Mouse (Mus musculus) forebrain, embryonic 14.5 days (tissue): ENCODE data around the gene Gm16513. TPM values are rescaled to one million over a fixed set of nuclear protein-coding genes. Genes with fewer than 3 reads are reported as not detected.
"Not testable (repeated sequence)": the region's sequence is repeated elsewhere in the genome, so short reads cannot be mapped to it uniquely, and the experiment has no call there.

Experiments used
- ATAC-seq: fragments of 200-750 bp; cut with Nextera tagmentation; 2 replicates; pipeline ENCODE4 v1.8.0; 2017; ENCODE audit warnings: mild to moderate bottlenecking, moderate library complexity
- DNase-seq: peaks from one replicate; pipeline ENCODE4 v3.0.0-alpha.2; 2015; ENCODE audit warnings: low spot score
- H3K27ac ChIP-seq: fragments of 300-500 bp; sonication (generic); 2 replicates; pipeline ENCODE4 v1.5.1; 2014; ENCODE audit warnings: low read depth, mild to moderate bottlenecking, control low read depth, low read length, moderate library complexity
- H3K27me3 ChIP-seq: fragments of 300-500 bp; sonication (generic); replicated peaks from 2 replicates; pipeline ENCODE4 v1.6.1; 2014; ENCODE audit warnings: low read length, control low read depth, mixed read lengths; ENCODE audit not compliant: control insufficient read depth, insufficient read depth
- H3K36me3 ChIP-seq: fragments of 300-500 bp; sonication (generic); 2 replicates; pipeline ENCODE4 v1.6.1; 2014; ENCODE audit warnings: low read length, control low read depth; ENCODE audit not compliant: control insufficient read depth, insufficient read depth
- H3K4me1 ChIP-seq: fragments of 300-500 bp; sonication (generic); 2 replicates; pipeline ENCODE4 v1.6.1; 2014; ENCODE audit warnings: antibody characterized with exemption, low read length, control low read depth; ENCODE audit not compliant: control insufficient read depth, insufficient read depth
- H3K4me2 ChIP-seq: fragments of 300-500 bp; sonication (generic); 2 replicates; pipeline ENCODE4 v1.6.1; 2014; ENCODE audit warnings: mild to moderate bottlenecking, control low read depth, low read length
- H3K4me3 ChIP-seq: fragments of 300-500 bp; sonication (generic); 2 replicates; pipeline ENCODE4 v1.5.1; 2014; ENCODE audit warnings: low read depth, low read length, control low read depth
- H3K9ac ChIP-seq: fragments of 300-500 bp; sonication (generic); 2 replicates; pipeline ENCODE4 v1.6.1; 2014; ENCODE audit warnings: mild to moderate bottlenecking, low read length, control low read depth, moderate library complexity
- H3K9me3 ChIP-seq: fragments of 300-500 bp; sonication (generic); replicated peaks from 2 replicates; pipeline ENCODE4 v1.6.1; 2016; ENCODE audit warnings: low read length, control low read depth, mixed read lengths; ENCODE audit not compliant: control insufficient read depth
- WGBS: fragments of 180-500 bp; shearing (Covaris S2); extraction: QIAGEN DNeasy Blood & Tissue Kit; methylation state at CpG from one replicate; pipeline ENCODE4 v1.1.7; 2014; 5-methylcytosine and 5-hydroxymethylcytosine counted together
- polyA plus RNA-seq: library from polyadenylated mRNA; unstranded; fragments of >200 nt; fragmentation: Nextera tagmentation; extraction: Ambion mirVana; gene quantifications from 2 replicates; pipeline ENCODE4 v1.2.1, GENCODE M21; 2014

Gene Gm16513
- polyA plus RNA-seq = not detected in 2 replicates

GRCm38 (mm10) chr5:95182324-95182723 lies at the start of gene Gm16513:
Gene Gm16513, plus strand, starts transcription at chr5:95182624.
- not testable (repeated sequence) for H3K27ac ChIP-seq, H3K9me3 ChIP-seq, DNase-seq, H3K4me1 ChIP-seq, ATAC-seq, H3K9ac ChIP-seq, H3K27me3 ChIP-seq, H3K4me3 ChIP-seq, H3K4me2 ChIP-seq, H3K36me3 ChIP-seq
- no CpG with 5 or more reads among the region's 1 CpGs for WGBS

Other genes with a start within 250 kb of the Gm16513 start
- gene Gm6367, start 194.0 kb upstream of the Gm16513 start, polyA plus RNA-seq = not detected in 2 replicates
- gene Gm7942, start 75.7 kb upstream of the Gm16513 start, polyA plus RNA-seq = not detected in 2 replicates
- gene Gm10424, start 90.1 kb downstream of the Gm16513 start, polyA plus RNA-seq = not detected in 2 replicates
- gene Gm3259, start 123.3 kb downstream of the Gm16513 start, polyA plus RNA-seq = not detected in 2 replicates